8 mouse cellular contexts compared by ENCODE assay signal in the genomic region with DNA sequence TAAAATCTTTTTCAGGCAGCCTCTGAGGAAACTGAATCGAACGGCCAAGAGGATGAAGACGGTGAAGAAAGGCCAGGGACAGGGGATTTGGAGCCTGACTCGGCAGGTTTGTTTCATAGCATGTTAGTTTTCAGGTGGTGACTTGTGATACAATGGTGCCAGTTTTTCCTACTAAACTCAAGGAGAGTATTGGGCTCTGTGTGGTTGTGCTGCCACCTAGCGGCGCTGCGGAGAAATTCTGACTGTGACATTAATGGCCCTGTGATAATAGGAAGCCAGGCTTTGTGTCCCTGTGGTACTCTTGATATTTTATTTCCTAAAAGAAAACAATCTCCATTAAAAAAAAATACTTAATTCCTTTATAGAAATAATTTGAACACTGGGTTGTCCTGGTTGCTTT.
DNase-seq lines count a peak whose midpoint lies in the region; ATAC-seq and TF ChIP-seq lines count a peak whose summit lies in the region.

No protein-coding gene starts in this region.

- 11% methylated on average over 7 of the region's 7 CpGs for WGBS in intestine, embryonic 14.5 days
- WGBS in intestine, embryonic 16.5 days = 14% methylated on average over 7 of the region's 7 CpGs
- WGBS in limb, embryonic 10.5 days = 12% methylated on average over 7 of the region's 7 CpGs
- 5% methylated on average over 7 of the region's 7 CpGs for WGBS in stomach, postnatal 0 days

- no peak overlapping the region for H3K4me3 ChIP-seq in intestine, embryonic 14.5 days (ENCODE audit: low read depth, low read length)
- H3K4me3 ChIP-seq in intestine, embryonic 16.5 days (ENCODE audit: low read length) = no peak overlapping the region
- H3K4me3 ChIP-seq in limb, embryonic 10.5 days = no peak overlapping the region
- no peak overlapping the region for H3K4me3 ChIP-seq in stomach, postnatal 0 days (ENCODE audit: low read depth, low read length)

- H3K4me2 ChIP-seq in intestine, embryonic 14.5 days (ENCODE audit: low read length) = no peak overlapping the region
- H3K4me2 ChIP-seq in intestine, embryonic 16.5 days (ENCODE audit: low read depth, low read length) = no peak overlapping the region
- no peak overlapping the region for H3K4me2 ChIP-seq in stomach, postnatal 0 days (replicated peaks; ENCODE audit: low read depth)

- H3K9me3 ChIP-seq in intestine, embryonic 14.5 days (ENCODE audit: control insufficient read depth, low read length) = no peaks in the 10 kb centered on the region
- H3K9me3 ChIP-seq in intestine, embryonic 16.5 days (ENCODE audit: control insufficient read depth, low read length) = no peaks in the 10 kb centered on the region
- H3K9me3 ChIP-seq in limb, embryonic 10.5 days (replicated peaks) = no peaks in the 10 kb centered on the region
- H3K9me3 ChIP-seq in stomach, postnatal 0 days (ENCODE audit: control insufficient read depth, low read length) = no peaks in the 10 kb centered on the region

- no peaks in the 10 kb centered on the region for H3K36me3 ChIP-seq in intestine, embryonic 14.5 days (ENCODE audit: control insufficient read depth, insufficient read depth, low read length)
- no peaks in the 10 kb centered on the region for H3K36me3 ChIP-seq in intestine, embryonic 16.5 days (ENCODE audit: control insufficient read depth, insufficient read depth, low read length)
- H3K36me3 ChIP-seq in limb, embryonic 10.5 days = peaks cover 11% of the 10 kb centered on the region; the same call in 1 of the 2 replicates
- H3K36me3 ChIP-seq in stomach, postnatal 0 days (ENCODE audit: control insufficient read depth, insufficient read depth, low read length) = no peaks in the 10 kb centered on the region

- no peaks in the 10 kb centered on the region for H3K27me3 ChIP-seq in intestine, embryonic 14.5 days (replicated peaks; ENCODE audit: control insufficient read depth, insufficient read depth, low read length)
- no peaks in the 10 kb centered on the region for H3K27me3 ChIP-seq in intestine, embryonic 16.5 days (replicated peaks; ENCODE audit: control insufficient read depth, insufficient read depth, low read length)
- no peaks in the 10 kb centered on the region for H3K27me3 ChIP-seq in limb, embryonic 10.5 days (ENCODE audit: low read depth, poor library complexity, severe bottlenecking)
- no peaks in the 10 kb centered on the region for H3K27me3 ChIP-seq in stomach, postnatal 0 days (ENCODE audit: control insufficient read depth, insufficient read depth, low read length)

- no peaks in the 10 kb centered on the region for H3K4me1 ChIP-seq in intestine, embryonic 14.5 days (replicated peaks; ENCODE audit: control insufficient read depth, insufficient read depth, low read length)
- no peaks in the 10 kb centered on the region for H3K4me1 ChIP-seq in intestine, embryonic 16.5 days (ENCODE audit: control insufficient read depth, insufficient read depth, low read length)
- H3K4me1 ChIP-seq in limb, embryonic 10.5 days = 0 out of 2 replicates have a peak, but pooled peaks cover 4% of the 10 kb centered on the region
- H3K4me1 ChIP-seq in stomach, postnatal 0 days (replicated peaks; ENCODE audit: control insufficient read depth, insufficient read depth) = no peaks in the 10 kb centered on the region

- no peak for TF ChIP-seq EP300 in stomach, postnatal 0 days (optimal IDR thresholded peaks at IDR 0.05)

- no peak overlapping the region for H3K9ac ChIP-seq in intestine, embryonic 14.5 days (ENCODE audit: low read length)
- no peak overlapping the region for H3K9ac ChIP-seq in intestine, embryonic 16.5 days (ENCODE audit: low read depth, low read length)
- H3K9ac ChIP-seq in stomach, postnatal 0 days (ENCODE audit: low read length) = no peak overlapping the region

- ATAC-seq in intestine, embryonic 14.5 days (replicated peaks; ENCODE audit: low FRiP score, low TSS enrichment, low read depth) = no peak
- no peak for ATAC-seq in intestine, embryonic 16.5 days
- ATAC-seq in inflammation-experienced regulatory T-cells, adult 6 months = peak; percentile 32
- ATAC-seq in stomach, postnatal 0 days (ENCODE audit: low FRiP score, low TSS enrichment) = no peak

- peak; percentile 89 for DNase-seq in intestine, embryonic 14.5 days (ENCODE audit: low spot score)
- DNase-seq in cerebellum, adult 9-11 months = peak; percentile 72
- peak; percentile 33 to 84 for DNase-seq in frontal cortex, adult 2 months (ENCODE audit: extremely low spot score in 1 of 2, low spot score in 1 of 2)
- DNase-seq in limb, embryonic 10.5 days (ENCODE audit: low spot score) = peak; percentile 90
- DNase-seq in naive thymus-derived CD4-positive, alpha-beta T cell, adult 2 months (ENCODE audit: low read depth) = peak; percentile 37
- peak; percentile 77 for DNase-seq in stomach, postnatal 0 days (ENCODE audit: low spot score)

- no peak overlapping the region for H3K27ac ChIP-seq in intestine, embryonic 14.5 days (ENCODE audit: low read depth)
- no peak overlapping the region for H3K27ac ChIP-seq in intestine, embryonic 16.5 days (ENCODE audit: low read length)
- H3K27ac ChIP-seq in limb, embryonic 10.5 days = no peak overlapping the region; the same call in 1 of the 2 replicates
- H3K27ac ChIP-seq in stomach, postnatal 0 days (replicated peaks) = no peak overlapping the region

- peak; percentile 95 for TF ChIP-seq CTCF in stomach, postnatal 0 days (IDR thresholded peaks at IDR 0.05; ENCODE audit: low read depth)

Comparison
In these comparisons a context has a peak if more than half of its experiments do, and no peak if none do; other contexts are left out.
1. DNase-seq: peak in every context shown above with its lines; median percentile 90 in limb, embryonic 10.5 days; 89 in intestine, embryonic 14.5 days; 77 in stomach, postnatal 0 days; 72 in cerebellum, adult 9-11 months; 58 in frontal cortex, adult 2 months; 37 in naive thymus-derived CD4-positive, alpha-beta T cell, adult 2 months.